ENCODE assay signal across 21 mouse cellular contexts in the genomic region with DNA sequence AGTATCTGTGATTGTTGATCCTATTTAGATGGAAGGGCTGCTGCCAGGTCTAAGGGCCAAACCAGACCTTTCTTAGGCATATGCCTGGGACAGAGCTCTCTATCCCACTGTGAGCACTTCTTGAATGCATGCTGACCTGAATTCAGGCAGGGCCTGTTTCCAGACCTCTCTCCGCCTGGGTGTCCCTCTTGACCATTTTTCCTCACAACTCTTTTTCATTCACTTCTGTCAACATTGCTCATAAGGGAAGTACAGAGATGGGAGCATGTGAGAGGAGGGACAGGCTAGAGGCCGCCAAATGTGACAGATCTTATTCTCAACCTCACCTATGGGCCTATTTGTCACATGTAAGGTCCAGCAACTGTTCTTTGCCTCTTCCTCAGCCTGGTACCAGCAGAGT. TPM values are rescaled to one million over a fixed set of nuclear protein-coding genes. Genes with fewer than 3 reads are reported as not detected.
DNase-seq lines count a peak whose midpoint lies in the region; TF ChIP-seq lines count a peak whose summit lies in the region.
"Had no signal": no experiment of that assay in that cellular context is flagged by ENCODE, and none has a peak within 500 bp of the region (broad histone marks: within the 10 kb centered on the region; RNA-seq: fewer than 3 reads in every experiment).

No protein-coding gene starts in this region.

- no peaks in the 10 kb centered on the region for H3K9me3 ChIP-seq in heart, embryonic 10.5 days
- H3K9me3 ChIP-seq: embryonic facial prominence, embryonic 12.5 days; embryonic facial prominence, embryonic 15.5 days; hindbrain, embryonic 10.5 days; hindbrain, embryonic 13.5 days; intestine, embryonic 15.5 days had no signal

- no peaks in the 10 kb centered on the region for H3K36me3 ChIP-seq in heart, embryonic 10.5 days
- H3K36me3 ChIP-seq: embryonic facial prominence, embryonic 12.5 days; embryonic facial prominence, embryonic 15.5 days; hindbrain, embryonic 10.5 days; hindbrain, embryonic 13.5 days; intestine, embryonic 15.5 days had no signal

- peaks cover 13% of the 10 kb centered on the region for H3K4me1 ChIP-seq in cerebellum, adult 2 months (ENCODE audit: control insufficient read depth, insufficient read depth, low read length)
- H3K4me1 ChIP-seq in heart, embryonic 10.5 days: peaks cover 45% of the 10 kb centered on the region

- peak in 1 of 2 experiments; percentile 43 for DNase-seq in cerebellum, adult 2 months
- DNase-seq in cerebellum, postnatal 36 days: no peak
- DNase-seq in heart, embryonic 10.5 days (ENCODE audit: low spot score): no peak
- DNase-seq in heart, adult 9 months (ENCODE audit: low spot score in 2 of 2): no peak
- no peak for DNase-seq in layer of hippocampus, adult 2 months (ENCODE audit: low spot score in 2 of 2)
- DNase-seq in layer of hippocampus, adult 8-10 months (ENCODE audit: low spot score in 2 of 2): no peak
- DNase-seq: adrenal gland, adult 8-10 months; adrenal gland, postnatal 25 days; cerebellum, adult 11-12 months; cerebellum, adult 9-10 months; cerebellum, postnatal 14 days; forebrain, postnatal 0 days; gastrocnemius, postnatal 10 days; gastrocnemius, postnatal 36 days; kidney, adult 11 months had no signal

- 47% methylated on average over 2 of the region's 2 CpGs for WGBS in cerebellum, adult 2 months
- WGBS in heart, embryonic 10.5 days: 91% methylated on average over 2 of the region's 2 CpGs

- H3K4me3 ChIP-seq in cerebellum, adult 2 months (replicated peaks; ENCODE audit: insufficient read depth, low read depth, low read length): no peak overlapping the region
- H3K4me3 ChIP-seq in heart, embryonic 10.5 days: no peak overlapping the region
- no peak overlapping the region for H3K4me3 ChIP-seq in layer of hippocampus, adult 2 months
- H3K4me3 ChIP-seq: embryonic facial prominence, embryonic 12.5 days; embryonic facial prominence, embryonic 15.5 days; hindbrain, embryonic 10.5 days; hindbrain, embryonic 13.5 days; intestine, embryonic 15.5 days had no signal

- no peaks in the 10 kb centered on the region for H3K27me3 ChIP-seq in cerebellum, adult 2 months (ENCODE audit: control insufficient read depth, insufficient read depth, low read length)
- no peaks in the 10 kb centered on the region for H3K27me3 ChIP-seq in heart, embryonic 10.5 days (ENCODE audit: insufficient read depth, poor library complexity, severe bottlenecking)
- H3K27me3 ChIP-seq: embryonic facial prominence, embryonic 12.5 days; embryonic facial prominence, embryonic 15.5 days; hindbrain, embryonic 13.5 days; intestine, embryonic 15.5 days had no signal

- TF ChIP-seq POLR2A in cerebellum, adult 2 months (IDR thresholded peaks at IDR 0.05; ENCODE audit: borderline replicate concordance, insufficient read depth, low read length): no peak

- peak overlapping the region; percentile 50; the same call in 1 of the 2 replicates for H3K27ac ChIP-seq in cerebellum, adult 2 months (ENCODE audit: insufficient read depth, low read length)
- 0 out of 2 replicates have a peak overlapping the region, but pooled peaks have one; percentile 0 for H3K27ac ChIP-seq in heart, embryonic 10.5 days
- 0 out of 2 replicates have a peak overlapping the region, but pooled peaks have one; percentile 10 for H3K27ac ChIP-seq in layer of hippocampus, adult 2 months
- H3K27ac ChIP-seq: embryonic facial prominence, embryonic 12.5 days; embryonic facial prominence, embryonic 15.5 days; hindbrain, embryonic 10.5 days; hindbrain, embryonic 13.5 days; intestine, embryonic 15.5 days had no signal

- TF ChIP-seq CTCF in cerebellum, adult 2 months (IDR thresholded peaks at IDR 0.05; ENCODE audit: borderline replicate concordance, insufficient read depth, low read depth, low read length): no peak
- no peak for TF ChIP-seq CTCF in layer of hippocampus, adult 2 months (conservative IDR thresholded peaks at IDR 0.05)

RNA-seq across cellular contexts. Expression of a gene that starts 20.1 kb away (rescaled TPM):
- 0.51 and 0.71 TPM in 2 replicates for polyA plus RNA-seq in cerebellum, adult 2 months (2012; rRNA removed)
- 1.1 and 1.3 TPM in 2 replicates for polyA plus RNA-seq in heart, embryonic 10.5 days (2016; fragmentation: Nextera tagmentation; extraction: Ambion mirVana)
- not detected for total RNA-seq in layer of hippocampus, adult 2 months (2021)
- under 1 TPM in 1 of 4 experiments, not detected in 3; 0.25 TPM for total RNA-seq in layer of hippocampus, adult 8-10 months (2022)
- total RNA-seq: forebrain, postnatal 0 days; granulocyte monocyte progenitor cell, adult 5-6 weeks had no signal

RNA-seq across cellular contexts. Expression of a gene that starts 41.1 kb away (rescaled TPM):
- polyA plus RNA-seq in cerebellum, adult 2 months (2012; rRNA removed): 28.7 and 32.8 TPM in 2 replicates
- 8.5 and 12.3 TPM in 2 replicates for polyA plus RNA-seq in heart, embryonic 10.5 days (2016; fragmentation: Nextera tagmentation; extraction: Ambion mirVana)
- 1 to 10 TPM; 4.9 to 5.3 TPM for total RNA-seq in layer of hippocampus, adult 2 months (2021)
- total RNA-seq in layer of hippocampus, adult 8-10 months (2022): 1 to 10 TPM; 3.8 to 5.8 (median 5.5) TPM

Comparison
In these comparisons a context has a peak if more than half of its experiments do, and no peak if none do; other contexts are left out.
1. H3K27ac ChIP-seq: peak in every context shown above with its lines; median percentile 50 in cerebellum, adult 2 months; 10 in layer of hippocampus, adult 2 months; 0 in heart, embryonic 10.5 days.